Mouse (Mus musculus) midbrain, embryonic 16.5 days (tissue): Measurements from ENCODE around the gene Atp6ap1. TPM values are rescaled to one million over a fixed set of nuclear protein-coding genes. Genes with fewer than 3 reads are reported as not detected.

Experiments
- ATAC-seq: fragments of 200-750 bp; cut with Nextera tagmentation; 2 replicates; pipeline ENCODE4 v1.8.0; 2017; ENCODE audit warnings: moderate TSS enrichment
- H3K27ac ChIP-seq: fragments of 300-500 bp; sonication (generic); 2 replicates; pipeline ENCODE4 v1.5.1; 2014; ENCODE audit warnings: mild to moderate bottlenecking, low read length, mixed read lengths
- H3K27me3 ChIP-seq: fragments of 300-500 bp; sonication (generic); 2 replicates; pipeline ENCODE4 v1.6.1; 2014; ENCODE audit warnings: low read depth, low read length, mixed read lengths; ENCODE audit not compliant: control insufficient read depth, insufficient read depth
- H3K36me3 ChIP-seq: fragments of 300-500 bp; sonication (generic); 2 replicates; pipeline ENCODE4 v1.6.1; 2014; ENCODE audit warnings: mild to moderate bottlenecking, low read length, moderate library complexity, mixed read lengths; ENCODE audit not compliant: control insufficient read depth, insufficient read depth
- H3K4me1 ChIP-seq: fragments of 300-500 bp; sonication (generic); 2 replicates; pipeline ENCODE4 v1.6.1; 2014; ENCODE audit warnings: mild to moderate bottlenecking, low read length, mixed read lengths; ENCODE audit not compliant: control insufficient read depth, insufficient read depth
- H3K4me2 ChIP-seq: fragments of 300-500 bp; sonication (generic); 2 replicates; pipeline ENCODE4 v1.6.1; 2014; ENCODE audit warnings: mild to moderate bottlenecking, low read length, mixed read lengths
- H3K4me3 ChIP-seq: fragments of 300-500 bp; sonication (generic); 2 replicates; pipeline ENCODE4 v1.5.1; 2014; ENCODE audit warnings: low read depth, mild to moderate bottlenecking, low read length, moderate library complexity, mixed read lengths
- H3K9ac ChIP-seq: fragments of 300-500 bp; sonication (generic); 2 replicates; pipeline ENCODE4 v1.6.1; 2014; ENCODE audit warnings: low read depth, low read length, mixed read lengths
- H3K9me3 ChIP-seq: fragments of 300-500 bp; sonication (generic); replicated peaks from 2 replicates; pipeline ENCODE4 v1.6.1; 2014; ENCODE audit warnings: mild to moderate bottlenecking, low read length, mixed read lengths; ENCODE audit not compliant: control insufficient read depth, poor library complexity, severe bottlenecking
- WGBS: fragments of 180-500 bp; shearing (Covaris S2); extraction: QIAGEN DNeasy Blood & Tissue Kit; methylation state at CpG from one replicate; pipeline ENCODE4 v1.1.7; 2014; 5-methylcytosine and 5-hydroxymethylcytosine counted together
- microRNA-seq: library from miRNA; unstranded; fragments of <30 nt; microRNA quantifications from one replicate; pipeline ENCODE4, GENCODE M21; 2017
- polyA plus RNA-seq: library from polyadenylated mRNA; unstranded; fragments of >200 nt; fragmentation: Nextera tagmentation; extraction: Ambion mirVana; gene quantifications from 2 replicates; pipeline ENCODE4 v1.2.1, GENCODE M21; 2015

Atp6ap1 gene
- polyA plus RNA-seq, 1 experiment from 2014 or later = 348 TPM

DNA sequence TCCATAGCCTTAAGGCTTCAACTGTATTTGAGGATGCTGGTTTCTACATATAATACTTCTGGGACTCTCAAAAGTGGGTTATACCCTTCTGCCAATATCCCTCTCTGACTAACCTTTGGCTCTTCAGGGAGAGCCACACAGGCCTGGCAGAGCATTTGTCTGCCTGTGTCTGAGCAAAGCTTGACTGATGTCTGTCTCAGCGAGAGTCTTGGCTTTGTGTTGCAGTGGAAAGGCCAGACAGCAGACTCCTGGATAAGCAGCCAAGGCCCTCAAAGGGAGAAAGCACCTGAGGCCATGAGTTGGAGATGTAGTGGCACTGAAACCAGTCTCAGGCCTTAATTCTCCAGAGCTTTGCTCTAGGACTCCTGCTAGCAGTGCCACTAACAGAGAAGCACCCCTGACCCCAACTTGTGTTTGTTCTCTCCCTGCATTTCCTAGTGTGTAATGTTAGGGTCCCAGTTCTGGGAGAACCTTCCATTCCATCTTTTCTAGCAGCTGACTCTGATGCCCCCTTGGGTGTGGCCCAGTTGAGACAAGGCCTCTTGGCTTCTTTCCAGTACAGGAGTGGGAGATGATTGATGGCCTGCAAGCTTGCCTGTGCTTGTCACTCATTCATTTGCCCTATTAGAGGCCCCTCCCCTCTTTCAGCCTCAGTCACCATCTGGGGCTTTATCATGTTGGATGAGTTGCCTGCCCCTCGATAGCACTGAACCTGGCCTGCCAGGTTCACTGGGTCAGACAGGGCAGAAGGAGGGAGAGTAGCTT is 33.5 kb downstream of the Atp6ap1 start:
- Histone ChIP-seq H3K4me2 (peak overlapping the region; percentile 84), H3K36me3 (0 out of 2 replicates have a peak, but pooled peaks cover 5% of the 10 kb centered on the region), H3K4me1 (peaks cover 31% of the 10 kb centered on the region), H3K9ac (peak overlapping the region; percentile 73), H3K9me3 (no peaks in the 10 kb centered on the region), H3K27ac (peak overlapping the region; percentile 89), H3K27me3 (no peaks in the 10 kb centered on the region), H3K4me3 (peak overlapping the region; percentile 54)
- no peak for ATAC-seq
- 26% methylated on average over 2 of the region's 2 CpGs for WGBS

DNA sequence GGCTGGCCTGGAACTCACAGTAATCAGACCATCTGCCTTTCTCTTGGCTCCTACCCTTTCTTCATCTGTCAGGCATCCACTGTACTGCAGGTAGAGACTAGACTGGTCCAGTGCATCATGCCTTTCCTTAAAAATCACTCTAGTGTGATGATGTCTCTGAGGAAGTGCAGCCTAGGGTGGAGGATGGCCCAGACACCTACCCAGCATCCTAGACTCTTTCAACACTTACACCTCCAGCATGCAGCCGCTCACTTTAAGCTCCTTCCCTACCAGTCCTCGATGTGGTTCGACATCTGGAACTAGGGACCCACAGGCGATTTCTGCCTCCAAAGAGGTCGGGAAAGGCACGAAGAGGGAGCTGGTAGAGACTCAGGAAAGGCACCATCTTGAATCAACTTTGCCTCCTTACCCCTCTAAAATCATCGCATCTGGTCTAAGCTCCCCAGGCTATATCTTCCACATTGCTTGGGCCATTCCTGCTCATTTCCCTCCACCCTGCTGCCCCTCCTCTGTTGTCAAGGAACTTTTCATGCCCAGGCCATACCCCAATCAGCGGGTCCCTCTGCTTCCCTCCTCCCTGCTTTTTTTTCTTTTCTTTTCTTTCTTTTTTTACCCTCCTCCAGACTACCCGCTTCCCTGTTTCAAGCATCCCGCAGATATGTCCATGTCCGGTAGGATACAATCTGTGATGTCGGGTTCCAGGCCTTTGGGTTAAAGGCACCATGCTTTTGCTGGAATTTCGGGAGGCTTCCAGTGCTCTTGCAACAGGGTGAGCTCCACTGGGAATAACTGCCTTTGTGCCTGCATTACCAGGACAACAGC is 56.0 kb downstream of the Atp6ap1 start:
- peak overlapping the region; percentile 67 for H3K4me2 ChIP-seq
- peak overlapping the region; percentile 61 for H3K9ac ChIP-seq
- peak overlapping the region; percentile 64 for H3K27ac ChIP-seq
- H3K9me3 ChIP-seq = no peaks in the 10 kb centered on the region
- H3K36me3 ChIP-seq = no peaks in the 10 kb centered on the region
- no peaks in the 10 kb centered on the region for H3K27me3 ChIP-seq
- peak overlapping the region; percentile 39 for H3K4me3 ChIP-seq
- peak; percentile 71 for ATAC-seq
- H3K4me1 ChIP-seq = peaks cover 2% of the 10 kb centered on the region; the same call in 1 of the 2 replicates
- 20% methylated on average over 13 of the region's 13 CpGs for WGBS

DNA sequence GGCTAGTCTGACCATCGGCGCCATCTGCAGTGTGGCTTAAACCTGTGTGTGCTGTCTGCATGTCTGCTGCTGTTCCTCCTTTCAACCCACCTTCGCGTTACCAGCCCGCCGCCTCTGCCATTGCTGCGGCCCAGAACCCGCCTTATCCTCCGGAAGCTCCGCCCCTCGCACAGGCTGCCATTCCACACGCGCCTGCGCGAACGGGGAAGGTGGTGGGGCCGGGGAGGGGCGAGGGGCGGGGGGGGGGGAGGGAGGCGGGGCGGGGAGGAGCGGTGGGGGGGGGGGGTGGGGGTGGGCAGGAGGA is 56.5 kb downstream of the Atp6ap1 start, which contains the start of gene Lage3:
Gene Lage3 (minus strand): TSS at position 152 of the 304 bp plus-strand sequence.
- H3K9me3 ChIP-seq = no peaks in the 10 kb centered on the region
- peak within 1 kb of the TSS; percentile 67 for H3K4me2 ChIP-seq
- H3K36me3 ChIP-seq = no peaks in the 10 kb centered on the region
- peak within 1 kb of the TSS; percentile 39 for H3K4me3 ChIP-seq
- H3K27ac ChIP-seq = peak within 1 kb of the TSS; percentile 64
- 32% methylated on average over 11 of the region's 22 CpGs for WGBS
- ATAC-seq = peak; percentile 93
- H3K9ac ChIP-seq = peak within 1 kb of the TSS; percentile 61
- H3K27me3 ChIP-seq = no peaks in the 10 kb centered on the region
- H3K4me1 ChIP-seq = peaks cover 2% of the 10 kb centered on the region; the same call in 1 of the 2 replicates

Small RNAs within 50 kb of the gene (microRNA-seq; reads per million reads assigned to microRNA genes)
- gene Mir7091 (not detected), gene Mir7092 (0.69 reads per million)

Other genes starting within 250 kb of the Atp6ap1 start
- gene Opn1mw, start 169.6 kb upstream of the Atp6ap1 start, polyA plus RNA-seq = not detected in 2 replicates
- 11.7 and 14.0 TPM in 2 replicates for gene Mecp2, start 161.7 kb upstream of the Atp6ap1 start, polyA plus RNA-seq
- gene Tex28, start 129.3 kb upstream of the Atp6ap1 start, polyA plus RNA-seq = not detected in 2 replicates
- gene Tktl1, start 119.8 kb upstream of the Atp6ap1 start, polyA plus RNA-seq = 0.11 TPM in 1 of 2 replicates, not detected in the other
- 84.6 and 88.4 TPM in 2 replicates for gene Flna, start 47.3 kb upstream of the Atp6ap1 start, polyA plus RNA-seq
- 12.8 and 13.5 TPM in 2 replicates for gene Emd, start 42.4 kb upstream of the Atp6ap1 start, polyA plus RNA-seq
- 454 and 460 TPM in 2 replicates for gene Rpl10, start 26.3 kb upstream of the Atp6ap1 start, polyA plus RNA-seq
- gene Taz, start 15.2 kb upstream of the Atp6ap1 start, polyA plus RNA-seq = 79.8 and 81.3 TPM in 2 replicates
- gene Dnase1l1, start 14.8 kb upstream of the Atp6ap1 start, polyA plus RNA-seq = 2.8 and 4.3 TPM in 2 replicates
- 1,108 and 1,139 TPM in 2 replicates for gene Gdi1, start 7.9 kb downstream of the Atp6ap1 start, polyA plus RNA-seq
- gene Fam50a, start 15.9 kb downstream of the Atp6ap1 start, polyA plus RNA-seq = 61.9 and 62.3 TPM in 2 replicates
- gene Plxna3, start 32.0 kb downstream of the Atp6ap1 start, polyA plus RNA-seq = 63.9 and 68.4 TPM in 2 replicates
- 63.2 and 68.7 TPM in 2 replicates for gene Lage3, start 56.5 kb downstream of the Atp6ap1 start, polyA plus RNA-seq
- gene Ubl4a, start 76.1 kb downstream of the Atp6ap1 start, polyA plus RNA-seq = 65.9 and 72.6 TPM in 2 replicates
- 8.5 and 9.7 TPM in 2 replicates for gene Slc10a3, start 76.3 kb downstream of the Atp6ap1 start, polyA plus RNA-seq
- 33.6 and 36.1 TPM in 2 replicates for gene Fam3a, start 96.2 kb downstream of the Atp6ap1 start, polyA plus RNA-seq
- 16.4 and 19.9 TPM in 2 replicates for gene Ikbkg, start 96.2 kb downstream of the Atp6ap1 start, polyA plus RNA-seq
- gene G6pdx, start 132.1 kb downstream of the Atp6ap1 start, polyA plus RNA-seq = 47.7 and 49.4 TPM in 2 replicates
- 0.36 TPM in 1 of 2 replicates, not detected in the other for gene Gm6880, start 184.3 kb downstream of the Atp6ap1 start, polyA plus RNA-seq